Mouse (Mus musculus) liver, embryonic 14.5 days (tissue): ENCODE measurements at regions not wholly inside any gene's neighbourhood (a gene's known extent, or its start where the extent isn't known, plus 50 kb on each side); places are given as distances from the start of the nearest gene placed in this dataset.

Experiments
- ATAC-seq: fragments of 200-750 bp; cut with Nextera tagmentation; 2 replicates; pipeline ENCODE4 v1.8.0; 2017; ENCODE audit warnings: moderate number of reproducible peaks, mild to moderate bottlenecking, moderate library complexity; ENCODE audit not compliant: insufficient read depth
- DNase-seq, 3 experiments: peaks; one replicate each; pipeline ENCODE4 v3.0.0-alpha.2; 2012 to 2013; ENCODE audit warnings: low read depth in 3 of 3, low spot score in 3 of 3
- H3K27ac ChIP-seq: fragments of 300-500 bp; sonication (generic); 2 replicates; pipeline ENCODE4 v1.5.1; 2014; ENCODE audit warnings: moderate library complexity, mild to moderate bottlenecking, control low read depth, inconsistent platforms
- H3K27me3 ChIP-seq: fragments of 300-500 bp; sonication (generic); 2 replicates; pipeline ENCODE4 v1.6.1; 2014; ENCODE audit warnings: mild to moderate bottlenecking, low read length, moderate library complexity; ENCODE audit not compliant: control insufficient read depth, insufficient read depth
- H3K36me3 ChIP-seq: fragments of 300-500 bp; sonication (generic); replicated peaks from 2 replicates; pipeline ENCODE4 v1.6.1; 2014; ENCODE audit warnings: low read depth; ENCODE audit not compliant: control insufficient read depth, insufficient read depth
- H3K4me1 ChIP-seq, 2 experiments: fragments of 200-500 bp in 1 of 2; fragments of 300-500 bp in 1 of 2; sonication (generic) in 1 of 2; replicated peaks; 2 replicates each; pipeline ENCODE4 v1.6.1; 2012 to 2014; ENCODE audit warnings: antibody characterized with exemption in 1 of 2, inconsistent platforms in 1 of 2, low read length in 1 of 2; ENCODE audit not compliant: control insufficient read depth in 2 of 2, insufficient read depth in 2 of 2
- H3K4me2 ChIP-seq: fragments of 300-500 bp; sonication (generic); 2 replicates; pipeline ENCODE4 v1.6.1; 2014; ENCODE audit warnings: low read depth, mild to moderate bottlenecking, control low read depth, moderate library complexity
- H3K4me3 ChIP-seq, 2 experiments: fragments of 200-500 bp in 1 of 2; fragments of 300-500 bp in 1 of 2; sonication (generic) in 1 of 2; 2 replicates each; pipeline ENCODE4 v1.5.1; 2012 to 2014; ENCODE audit warnings: low read depth in 2 of 2, low read length in 2 of 2, mild to moderate bottlenecking in 2 of 2, control low read depth in 1 of 2, inconsistent platforms in 1 of 2, moderate library complexity in 1 of 2; ENCODE audit not compliant: insufficient read depth in 1 of 2
- H3K9ac ChIP-seq: fragments of 300-500 bp; sonication (generic); replicated peaks from 2 replicates; pipeline ENCODE4 v1.6.1; 2014; ENCODE audit warnings: mild to moderate bottlenecking, control low read depth, moderate library complexity
- H3K9me3 ChIP-seq: fragments of 300-500 bp; sonication (generic); 2 replicates; pipeline ENCODE4 v1.6.1; 2016; ENCODE audit warnings: low read length, mixed read lengths; ENCODE audit not compliant: control insufficient read depth
- CTCF ChIP-seq: IDR thresholded peaks from 2 replicates; pipeline ENCODE4 v1.5.1; 2016; ENCODE audit warnings: antibody characterized with exemption, low read depth, control low read depth
- EP300 ChIP-seq: IDR thresholded peaks from 2 replicates; pipeline ENCODE4 v1.6.1; 2016; ENCODE audit warnings: antibody characterized with exemption, low read depth
- WGBS: fragments of 180-500 bp; shearing (Covaris S2); extraction: QIAGEN DNeasy Blood & Tissue Kit; methylation state at CpG from one replicate; pipeline ENCODE4 v1.1.7; 2014; ENCODE audit not compliant: insufficient replicate concordance; 5-methylcytosine and 5-hydroxymethylcytosine counted together

- no peaks in the 10 kb centered on the region for H3K27me3 ChIP-seq
- no peak overlapping the region for H3K27ac ChIP-seq
- WGBS = 42% methylated on average over 2 of the region's 2 CpGs
- no peak overlapping the region for H3K4me2 ChIP-seq
- no peak overlapping the region for H3K9ac ChIP-seq
- H3K9me3 ChIP-seq = no peaks in the 10 kb centered on the region
- H3K36me3 ChIP-seq = no peaks in the 10 kb centered on the region
- H3K4me3 ChIP-seq = no peak overlapping the region
- TF ChIP-seq EP300 (no peak), CTCF (no peak)
- H3K4me1 ChIP-seq = no peaks in the 10 kb centered on the region
- no peak for ATAC-seq
- DNase-seq = no peak
These were observed 461.2 kb upstream of the Tenm2 start for GRCm38 (mm10) chr11:37696981-37697380.

- no peaks in the 10 kb centered on the region for H3K27me3 ChIP-seq
- WGBS = 46% methylated on average over 1 of the region's 1 CpGs
- no peak for TF ChIP-seq EP300
- TF ChIP-seq CTCF = no peak
These were observed 442.9 kb upstream of the Tenm2 start for GRCm38 (mm10) chr11:37678484-37679193.

DNA sequence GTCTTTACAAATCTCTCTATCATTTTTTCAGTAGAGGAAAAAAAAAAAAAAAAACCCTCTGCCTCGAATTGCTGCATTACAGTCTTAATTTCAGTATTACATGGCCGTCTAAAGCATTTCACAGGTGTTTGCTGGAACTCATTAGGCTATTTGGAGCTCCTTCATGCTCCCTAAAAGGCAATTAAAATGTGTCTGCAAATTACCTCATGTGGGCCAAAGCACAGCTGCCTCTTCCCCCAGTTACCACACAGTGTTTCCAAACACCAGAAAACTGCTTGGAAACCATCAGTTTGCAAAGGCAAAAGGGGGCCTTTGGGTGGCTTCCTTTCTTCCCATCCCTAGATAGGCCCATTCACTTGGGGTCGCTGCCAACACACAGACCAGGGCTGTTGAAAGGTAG lies 435.6 kb upstream of the Tenm2 start:
- no peak for DNase-seq
- Histone ChIP-seq H3K4me1 (no peaks in the 10 kb centered on the region), H3K4me3 (no peak overlapping the region), H3K27me3 (no peaks in the 10 kb centered on the region), H3K27ac (no peak overlapping the region), H3K9me3 (no peaks in the 10 kb centered on the region), H3K9ac (no peak overlapping the region), H3K36me3 (no peaks in the 10 kb centered on the region), H3K4me2 (no peak overlapping the region)
- ATAC-seq = no peak
- 36% methylated on average over 3 of the region's 3 CpGs for WGBS
- TF ChIP-seq CTCF (no peak), EP300 (no peak)

More at GRCm38 (mm10) chr11:37678484-37679193, 442.9 kb upstream of the Tenm2 start:
- Histone ChIP-seq H3K4me3 (no peak overlapping the region), H3K4me1 (no peaks in the 10 kb centered on the region), H3K9ac (no peak overlapping the region), H3K9me3 (no peaks in the 10 kb centered on the region), H3K36me3 (no peaks in the 10 kb centered on the region), H3K4me2 (no peak overlapping the region), H3K27ac (no peak overlapping the region)
- ATAC-seq (no peak), DNase-seq (no peak)

DNA sequence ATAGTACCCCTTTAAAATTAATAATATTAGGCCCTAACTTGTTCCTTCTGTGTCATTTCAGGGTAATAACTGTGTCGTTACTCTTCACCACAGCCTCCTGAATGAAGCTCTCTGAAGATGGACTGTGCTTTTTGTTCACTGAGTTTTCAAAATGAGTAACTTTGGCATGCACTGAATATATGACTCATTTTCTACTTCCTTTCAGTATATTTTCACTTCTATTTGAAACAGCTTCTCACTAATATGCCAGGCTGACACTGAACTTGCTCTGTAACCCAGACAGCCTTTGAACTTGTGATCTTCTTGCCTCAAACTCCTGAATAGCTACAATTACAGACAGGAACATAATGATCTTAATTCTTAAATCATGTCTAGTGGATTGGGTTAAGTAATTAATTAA lies 431.2 kb upstream of the Tenm2 start:
- no peak overlapping the region for H3K4me3 ChIP-seq
- ATAC-seq (no peak), DNase-seq (no peak)
- H3K4me1 ChIP-seq = no peaks in the 10 kb centered on the region
- H3K9ac ChIP-seq = no peak overlapping the region
- H3K27ac ChIP-seq = no peak overlapping the region
- TF ChIP-seq EP300 = no peak
- no peak for TF ChIP-seq CTCF
- no peaks in the 10 kb centered on the region for H3K27me3 ChIP-seq
- WGBS = 43% methylated on average over 1 of the region's 1 CpGs
- no peaks in the 10 kb centered on the region for H3K9me3 ChIP-seq
- no peak overlapping the region for H3K4me2 ChIP-seq
- H3K36me3 ChIP-seq = no peaks in the 10 kb centered on the region

DNA sequence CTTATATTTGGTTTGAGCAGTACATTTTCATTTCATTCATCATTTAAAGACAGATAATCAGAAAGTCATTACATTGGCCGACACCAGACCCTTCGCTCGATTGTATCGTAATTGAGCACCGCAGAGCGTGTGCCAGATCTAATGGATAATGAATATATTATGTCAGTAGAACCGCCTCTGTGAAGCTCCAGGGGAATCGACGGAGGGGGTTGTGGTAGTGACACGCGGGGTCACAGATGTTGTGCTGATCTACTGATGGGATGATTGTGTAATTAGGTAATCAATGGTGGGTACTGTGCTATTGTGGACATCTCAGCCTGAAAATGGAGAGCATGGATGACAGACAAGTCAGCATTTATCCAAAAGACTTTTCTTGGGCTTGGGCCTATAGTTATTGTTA lies 414.3 kb upstream of the Tenm2 start:
- no peak overlapping the region for H3K4me2 ChIP-seq
- no peak for DNase-seq
- no peak for TF ChIP-seq CTCF
- no peak for TF ChIP-seq EP300
- H3K9ac ChIP-seq = no peak overlapping the region
- no peaks in the 10 kb centered on the region for H3K27me3 ChIP-seq
- H3K9me3 ChIP-seq = no peaks in the 10 kb centered on the region
- ATAC-seq = no peak
- H3K4me3 ChIP-seq = no peak overlapping the region
- H3K27ac ChIP-seq = no peak overlapping the region
- 78% methylated on average over 11 of the region's 11 CpGs for WGBS
- H3K36me3 ChIP-seq = no peaks in the 10 kb centered on the region
- no peaks in the 10 kb centered on the region for H3K4me1 ChIP-seq
